Mouse (Mus musculus) heart, postnatal 0 days (tissue): ENCODE data around the gene Prr13. TPM values are rescaled to one million over a fixed set of nuclear protein-coding genes. Genes with fewer than 3 reads are reported as not detected.

Source experiments
- ATAC-seq: fragments of 200-750 bp; cut with Nextera tagmentation; 2 replicates; pipeline ENCODE4 v1.8.0; 2017; ENCODE audit warnings: low read depth, moderate number of reproducible peaks, moderate library complexity; ENCODE audit not compliant: insufficient read depth
- DNase-seq: peaks from one replicate; pipeline ENCODE4 v3.0.0-alpha.2; 2016; ENCODE audit warnings: low spot score
- H3K27ac ChIP-seq: fragments of 300-500 bp; sonication (generic); 2 replicates; pipeline ENCODE4 v1.5.1; 2014; ENCODE audit warnings: low read depth, mild to moderate bottlenecking
- H3K27me3 ChIP-seq: fragments of 300-500 bp; sonication (generic); 2 replicates; pipeline ENCODE4 v1.6.1; 2014; ENCODE audit warnings: low read length, mixed read lengths; ENCODE audit not compliant: control insufficient read depth, insufficient read depth
- H3K36me3 ChIP-seq: fragments of 300-500 bp; sonication (generic); replicated peaks from 2 replicates; pipeline ENCODE4 v1.6.1; 2014; ENCODE audit warnings: low read length, mixed read lengths; ENCODE audit not compliant: control insufficient read depth, insufficient read depth
- H3K4me1 ChIP-seq: fragments of 300-500 bp; sonication (generic); 2 replicates; pipeline ENCODE4 v1.6.1; 2014; ENCODE audit warnings: antibody characterized with exemption; ENCODE audit not compliant: control insufficient read depth, insufficient read depth
- H3K4me2 ChIP-seq: fragments of 300-500 bp; sonication (generic); 2 replicates; pipeline ENCODE4 v1.6.1; 2014; ENCODE audit warnings: low read depth, mild to moderate bottlenecking, low read length, moderate library complexity
- H3K4me3 ChIP-seq: fragments of 300-500 bp; sonication (generic); 2 replicates; pipeline ENCODE4 v1.5.1; 2014; ENCODE audit warnings: low read depth, low read length
- H3K9ac ChIP-seq: fragments of 300-500 bp; sonication (generic); replicated peaks from 2 replicates; pipeline ENCODE4 v1.6.1; 2014; ENCODE audit warnings: low read depth, low read length, mixed read lengths
- H3K9me3 ChIP-seq: fragments of 300-500 bp; sonication (generic); replicated peaks from 2 replicates; pipeline ENCODE4 v1.6.1; 2016; ENCODE audit warnings: low read length; ENCODE audit not compliant: control insufficient read depth
- CTCF ChIP-seq: IDR thresholded peaks from 2 replicates; pipeline ENCODE4 v1.5.1; 2016; ENCODE audit warnings: antibody characterized with exemption, control low read depth, low read depth
- EP300 ChIP-seq: IDR thresholded peaks from 2 replicates; pipeline ENCODE4 v1.6.1; 2016; ENCODE audit warnings: antibody characterized with exemption, low read depth
- WGBS: fragments of 180-500 bp; shearing (Covaris S2); extraction: QIAGEN DNeasy Blood & Tissue Kit; methylation state at CpG from one replicate; pipeline ENCODE4 v1.1.7; 2014; 5-methylcytosine and 5-hydroxymethylcytosine counted together
- polyA plus RNA-seq: library from polyadenylated mRNA; unstranded; fragments of >200 nt; fragmentation: Nextera tagmentation; extraction: Ambion mirVana; gene quantifications from 2 replicates; pipeline ENCODE4 v1.2.1, GENCODE M21; 2015
- total RNA-seq: library from RNA; depleted of rRNA; stranded (reverse); fragments of >200 nt; gene quantifications from 2 replicates; pipeline ENCODE4 v1.2.3, GENCODE M21; 2014; ENCODE audit warnings: low replicate concordance

Prr13 gene
- total and polyA plus RNA-seq, 2 experiments from 2014 or later = 16.8 to 73.4 TPM

DNA sequence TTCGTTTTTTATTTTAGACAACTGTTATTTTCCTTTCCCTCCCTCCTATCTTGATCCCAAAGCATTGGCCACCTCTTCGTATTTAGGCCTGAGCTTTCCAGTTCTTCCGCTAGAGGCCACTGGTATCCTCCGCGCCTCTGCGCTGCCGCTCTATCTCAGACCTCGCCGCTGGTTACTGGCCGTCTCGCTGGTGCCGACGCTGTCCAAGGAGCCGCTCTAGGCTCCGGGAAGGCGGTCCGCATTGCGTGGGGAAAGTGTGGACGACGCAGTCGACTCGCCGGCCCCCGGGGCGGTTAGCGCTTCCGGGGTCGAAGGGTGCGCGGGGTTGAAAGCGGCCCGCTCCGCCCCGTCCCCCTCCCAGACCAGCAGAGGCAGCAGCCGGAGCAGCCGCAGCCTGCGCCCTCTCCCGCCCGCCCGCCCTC is 11.4 kb downstream of the Prr13 start, which contains the start of gene Pcbp2:
Gene Pcbp2, plus strand, starts transcription at position 357 of the 422 bp plus-strand sequence.
- DNase-seq = peak; percentile 98
- Histone ChIP-seq H3K27ac (peak within 1 kb of the TSS; percentile 96), H3K4me1 (peaks cover 14% of the 10 kb centered on the region), H3K9ac (peak within 1 kb of the TSS; percentile 93), H3K4me2 (peak within 1 kb of the TSS; percentile 64), H3K9me3 (no peaks in the 10 kb centered on the region), H3K36me3 (peaks cover 17% of the 10 kb centered on the region), H3K27me3 (no peaks in the 10 kb centered on the region), H3K4me3 (peak within 1 kb of the TSS; percentile 87)
- TF ChIP-seq CTCF (peak; percentile 88), EP300 (no peak)
- peak; percentile 98 for ATAC-seq
- under 1% methylated on average over 32 of the region's 40 CpGs for WGBS

DNA sequence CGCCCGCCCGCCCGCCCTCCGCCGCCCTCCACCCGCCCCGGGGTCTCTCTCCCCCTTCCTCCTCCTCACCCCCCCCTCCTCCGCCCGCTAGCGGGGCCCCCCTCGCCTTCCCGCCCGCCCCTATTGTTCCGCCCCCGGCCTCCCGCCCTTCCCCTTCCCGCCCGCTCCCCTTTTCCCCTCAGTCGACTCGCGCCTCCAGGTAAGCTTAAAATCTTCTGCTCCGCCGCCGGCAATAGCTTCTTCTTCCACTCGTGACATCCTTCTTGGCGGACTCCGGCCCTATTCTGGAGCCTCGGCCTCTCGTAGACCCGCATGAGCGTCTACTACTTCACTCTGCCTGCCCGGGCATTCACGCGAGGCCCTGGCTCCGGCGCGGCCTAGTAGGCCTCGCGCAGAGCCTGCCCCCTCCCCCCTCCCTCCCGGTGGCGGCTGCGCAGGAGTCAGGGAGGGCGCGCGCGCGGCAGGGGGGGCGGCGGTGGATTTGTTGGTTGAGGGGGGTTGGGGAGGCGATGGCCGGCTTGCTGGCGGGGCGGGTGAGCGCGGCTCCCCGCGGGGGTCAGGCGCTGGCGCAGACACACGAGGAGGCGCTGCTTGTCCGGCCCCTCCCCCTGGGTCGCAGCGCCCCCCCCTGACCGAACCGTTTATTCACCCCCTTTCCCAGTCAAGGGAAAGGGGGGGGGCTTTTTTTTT is 11.9 kb downstream of the Prr13 start:
- ATAC-seq (peak; percentile 72), DNase-seq (peak; percentile 77)
- 0% methylated on average over 30 of the region's 67 CpGs for WGBS
- Histone ChIP-seq H3K4me3 (peak overlapping the region; percentile 87), H3K27ac (peak overlapping the region; percentile 96), H3K36me3 (peaks cover 22% of the 10 kb centered on the region), H3K9ac (peak overlapping the region; percentile 93), H3K4me1 (peaks cover 14% of the 10 kb centered on the region), H3K9me3 (no peaks in the 10 kb centered on the region), H3K4me2 (peak overlapping the region; percentile 64), H3K27me3 (no peaks in the 10 kb centered on the region)
- TF ChIP-seq CTCF = no peak; the same call in 1 of the 2 replicates
- 0 out of 2 replicates have a peak, but pooled peaks have one; percentile 22 for TF ChIP-seq EP300

DNA sequence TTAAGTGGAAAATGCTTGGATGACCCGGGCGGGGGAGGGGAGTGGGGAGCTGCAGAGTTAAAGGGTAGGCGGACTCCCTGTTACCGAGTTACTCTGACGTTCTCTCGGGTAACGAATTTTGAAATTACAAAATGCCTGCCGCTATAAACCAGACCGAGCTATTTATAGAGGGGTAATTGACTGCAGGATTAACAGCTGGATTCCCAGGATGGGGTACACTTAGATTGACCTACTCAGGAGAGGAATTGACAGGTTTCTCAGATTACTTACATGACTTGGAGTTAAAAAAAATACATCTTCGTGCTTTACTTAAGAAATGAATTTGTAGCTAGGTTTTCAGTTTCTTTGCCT is 12.4 kb downstream of the Prr13 start:
- Histone ChIP-seq H3K4me1 (peaks cover 14% of the 10 kb centered on the region), H3K27ac (peak overlapping the region; percentile 96), H3K27me3 (no peaks in the 10 kb centered on the region), H3K4me2 (peak overlapping the region; percentile 64), H3K4me3 (peak overlapping the region; percentile 87), H3K36me3 (peaks cover 28% of the 10 kb centered on the region), H3K9me3 (no peaks in the 10 kb centered on the region), H3K9ac (peak overlapping the region; percentile 93)
- DNase-seq = peak; percentile 74
- ATAC-seq = 0 out of 2 replicates have a peak, but pooled peaks have one; percentile 3
- 1% methylated on average over 10 of the region's 10 CpGs for WGBS
- TF ChIP-seq EP300 (no peak), CTCF (no peak)

DNA sequence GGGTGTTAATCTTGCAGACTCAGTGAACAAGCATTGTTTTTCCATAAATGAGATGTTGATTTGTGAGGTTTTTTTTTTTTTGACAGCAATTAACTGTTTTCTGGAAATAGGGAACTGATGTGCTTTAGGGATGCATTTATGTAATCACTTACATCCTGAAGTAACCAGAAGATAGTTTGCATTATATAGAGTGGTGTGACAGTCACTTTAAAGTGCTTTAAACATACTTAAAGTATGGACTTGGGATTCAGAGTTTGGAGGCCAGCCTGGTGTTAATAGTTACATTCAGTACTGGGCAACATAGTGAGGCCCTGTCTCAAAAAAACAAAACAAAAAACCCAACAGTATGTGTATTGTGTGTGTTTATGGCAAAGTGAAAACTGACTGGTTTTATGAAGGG is 12.9 kb downstream of the Prr13 start:
- H3K27ac ChIP-seq = peak overlapping the region; percentile 96; the same call in 1 of the 2 replicates
- H3K9me3 ChIP-seq = no peaks in the 10 kb centered on the region
- peak overlapping the region; percentile 87 for H3K4me3 ChIP-seq
- peaks cover 32% of the 10 kb centered on the region for H3K36me3 ChIP-seq
- H3K4me1 ChIP-seq = peaks cover 14% of the 10 kb centered on the region
- TF ChIP-seq EP300 (no peak), CTCF (no peak)
- H3K9ac ChIP-seq = peak overlapping the region; percentile 93; the same call in 1 of the 2 replicates
- ATAC-seq = no peak
- no peaks in the 10 kb centered on the region for H3K27me3 ChIP-seq
- DNase-seq = no peak
- H3K4me2 ChIP-seq = peak overlapping the region; percentile 64

DNA sequence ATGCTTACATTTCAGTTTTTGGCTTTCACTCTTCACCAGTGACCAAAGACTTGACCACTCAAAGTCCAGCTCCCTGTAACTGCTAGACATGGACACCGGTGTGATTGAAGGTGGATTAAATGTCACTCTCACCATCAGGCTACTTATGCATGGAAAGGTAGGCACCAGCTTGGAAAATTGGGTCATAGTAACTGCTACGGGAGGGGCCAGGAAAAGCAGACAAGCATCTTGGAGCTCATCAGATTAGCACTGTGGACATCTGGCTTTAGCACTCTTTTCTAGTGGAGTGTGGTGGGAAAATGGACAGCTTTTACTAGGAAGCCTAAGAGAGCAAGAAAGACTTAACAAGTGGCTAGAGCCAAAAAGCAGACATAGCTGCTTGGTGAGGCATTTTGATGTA is 14.4 kb downstream of the Prr13 start:
- Histone ChIP-seq H3K4me1 (peaks cover 14% of the 10 kb centered on the region), H3K27me3 (no peaks in the 10 kb centered on the region), H3K9ac (no peak overlapping the region), H3K9me3 (no peaks in the 10 kb centered on the region), H3K27ac (no peak overlapping the region), H3K4me2 (peak overlapping the region; percentile 64; the same call in 1 of the 2 replicates), H3K4me3 (no peak overlapping the region), H3K36me3 (peaks cover 47% of the 10 kb centered on the region)
- no peak for TF ChIP-seq EP300
- no peak for TF ChIP-seq CTCF
- no peak for DNase-seq
- WGBS = 47% methylated on average over 2 of the region's 2 CpGs
- ATAC-seq = no peak

DNA sequence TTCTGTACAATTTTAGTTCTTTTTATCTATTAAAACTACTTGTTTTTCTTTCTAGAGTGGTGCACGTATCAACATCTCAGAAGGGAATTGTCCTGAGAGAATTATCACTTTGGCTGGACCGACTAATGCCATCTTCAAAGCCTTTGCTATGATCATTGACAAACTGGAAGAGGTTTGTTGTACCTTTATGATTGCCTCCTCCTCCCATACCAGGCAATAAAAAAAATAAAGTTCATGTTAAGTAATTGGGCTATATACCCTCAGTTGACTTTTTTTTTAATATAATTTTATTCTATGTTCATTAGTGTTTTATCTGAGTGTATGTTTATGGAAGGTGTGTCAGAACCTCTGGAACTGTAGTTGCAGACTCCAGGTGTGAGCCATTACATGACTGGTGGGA is 15.7 kb downstream of the Prr13 start:
- ATAC-seq (no peak), DNase-seq (no peak)
- TF ChIP-seq EP300 (no peak), CTCF (no peak)
- Histone ChIP-seq H3K4me3 (no peak overlapping the region), H3K27ac (no peak overlapping the region), H3K36me3 (peaks cover 60% of the 10 kb centered on the region), H3K27me3 (no peaks in the 10 kb centered on the region), H3K4me1 (peaks cover 14% of the 10 kb centered on the region), H3K9me3 (no peaks in the 10 kb centered on the region), H3K9ac (no peak overlapping the region), H3K4me2 (no peak overlapping the region)
- 80% methylated on average over 2 of the region's 2 CpGs for WGBS
